Mouse (Mus musculus) right cerebral cortex, postnatal 4 days (tissue): ENCODE data around the gene Wnt16.

Source experiments
- DNase-seq: peaks from one replicate; pipeline ENCODE4 v3.0.0-alpha.2; 2022

The Wnt16 gene

GRCm38 (mm10) chr6:22327091-22327490, 39.1 kb downstream of the Wnt16 start:
- no peak for DNase-seq

- no peak for DNase-seq
Measured at GRCm38 (mm10) chr6:22327931-22328330, 39.9 kb downstream of the Wnt16 start.

GRCm38 (mm10) chr6:22330169-22330960, 42.3 kb downstream of the Wnt16 start:
- DNase-seq = no peak

DNA sequence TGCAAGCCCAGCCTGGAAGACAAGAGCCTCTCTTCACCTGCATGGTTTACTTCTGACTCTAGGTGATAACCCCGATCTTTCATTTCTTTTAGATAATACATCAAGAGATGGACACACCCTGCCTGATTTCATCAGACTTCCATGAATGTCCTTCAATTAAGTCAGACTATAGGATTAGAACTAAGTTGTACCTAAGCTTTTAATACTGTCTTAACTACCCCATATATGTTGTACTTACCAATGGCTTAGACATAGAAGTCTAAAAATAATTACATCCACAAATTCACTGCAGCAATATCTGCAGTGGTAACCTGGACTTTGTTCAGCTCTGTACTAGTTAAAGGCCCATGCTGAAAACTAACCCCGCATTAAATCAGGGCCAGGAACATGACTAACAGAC, 44.5 kb downstream of the Wnt16 start:
- no peak for DNase-seq

GRCm38 (mm10) chr6:22339763-22340542, 51.9 kb downstream of the Wnt16 start:
- no peak for DNase-seq

- DNase-seq = no peak
Measured at GRCm38 (mm10) chr6:22340779-22341178, 52.8 kb downstream of the Wnt16 start.

GRCm38 (mm10) chr6:22343292-22343691, 55.3 kb downstream of the Wnt16 start:
- DNase-seq = no peak

DNA sequence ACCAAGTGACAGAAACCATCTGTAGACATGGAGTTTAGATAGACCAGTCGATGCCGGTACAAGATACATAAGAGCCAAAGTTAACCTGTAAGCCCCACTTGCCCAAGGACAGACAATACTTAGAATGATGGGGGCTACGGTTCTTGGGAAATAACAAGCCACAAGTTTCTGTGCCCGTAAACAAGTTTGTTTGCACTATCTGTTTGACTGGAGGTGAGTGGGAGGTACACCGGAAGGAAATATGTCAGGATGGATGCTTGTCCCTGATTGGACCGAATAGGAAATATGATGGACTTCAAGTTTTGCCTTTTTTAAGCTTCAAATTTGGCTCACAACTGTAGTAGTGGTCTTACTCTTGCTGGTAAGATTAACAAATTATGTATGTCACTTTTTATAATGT, 55.7 kb downstream of the Wnt16 start:
- no peak for DNase-seq

GRCm38 (mm10) chr6:22344443-22344842, 56.4 kb downstream of the Wnt16 start:
- DNase-seq = no peak

- no peak for DNase-seq
Measured at GRCm38 (mm10) chr6:22347132-22347902, 59.3 kb downstream of the Wnt16 start.
